Mouse (Mus musculus) heart, postnatal 14 days (tissue): Measurements from ENCODE around the gene Gm20388. TPM values are rescaled to one million over a fixed set of nuclear protein-coding genes. Genes with fewer than 3 reads are reported as not detected.

Experiments
- DNase-seq, 2 experiments: peaks; one replicate each; pipeline ENCODE4 v3.0.0; 2021 to 2022
- intact Hi-C: fragments of 180-260 bp; cut with DNase I; formaldehyde crosslinking; loops from one replicate; pipeline ENCODE4 v1.15.1; 2025
- total RNA-seq, 2 experiments: library from RNA; stranded (reverse); gene quantifications; 2 replicates each; pipeline ENCODE4 v1.2.3; 2021

Gm20388 gene
- total RNA-seq, 2 experiments from 2014 or later, result 0.24 TPM; not detected in 1

DNA sequence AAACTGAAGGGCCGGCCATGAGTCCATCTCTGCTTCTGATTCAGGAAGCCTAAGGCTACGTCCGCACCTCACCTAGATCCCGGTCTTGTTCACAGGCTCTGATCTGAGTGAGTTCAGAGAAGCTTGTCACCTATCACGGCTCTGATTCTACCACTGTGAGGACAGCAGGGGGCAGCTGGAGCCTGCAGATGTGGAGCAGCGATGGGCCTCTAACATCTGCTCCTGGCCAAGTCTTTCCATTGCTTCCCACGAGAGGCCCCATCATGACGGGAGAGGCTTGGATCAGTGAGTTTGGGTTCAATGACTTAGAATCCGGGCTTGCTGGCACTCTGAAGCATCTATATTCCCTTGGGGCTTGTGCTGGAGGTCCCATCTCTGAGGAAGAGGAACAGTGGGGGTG lies 1963.4 kb downstream of the Gm20388 start:
- peak; percentile 65 to 76 for DNase-seq
- intact Hi-C loops, result loop anchor here (1.0 kb wide), 2 partner anchors 35 to 51 kb away; no protein-coding TSS in a partner anchor

DNA sequence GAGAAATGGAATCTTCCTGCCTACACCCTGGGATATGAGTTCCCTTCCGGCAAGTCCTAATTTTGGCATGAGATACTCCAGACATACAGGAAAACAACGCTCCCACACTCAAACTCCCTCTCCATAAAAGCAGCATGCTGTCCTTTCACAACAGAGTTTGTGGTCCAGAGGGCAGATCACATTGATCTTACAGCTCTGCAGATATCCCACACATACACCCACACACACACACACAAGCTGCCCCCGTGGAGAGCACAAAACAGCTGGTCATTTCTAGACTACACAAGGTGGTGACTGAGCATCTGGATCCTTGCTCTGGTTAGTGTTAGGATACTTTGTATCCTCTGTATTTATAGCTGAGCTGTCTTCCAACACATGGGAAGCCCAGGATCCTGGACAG lies 1964.4 kb downstream of the Gm20388 start:
- no peak for DNase-seq
- intact Hi-C loops, result no loop called here

DNA sequence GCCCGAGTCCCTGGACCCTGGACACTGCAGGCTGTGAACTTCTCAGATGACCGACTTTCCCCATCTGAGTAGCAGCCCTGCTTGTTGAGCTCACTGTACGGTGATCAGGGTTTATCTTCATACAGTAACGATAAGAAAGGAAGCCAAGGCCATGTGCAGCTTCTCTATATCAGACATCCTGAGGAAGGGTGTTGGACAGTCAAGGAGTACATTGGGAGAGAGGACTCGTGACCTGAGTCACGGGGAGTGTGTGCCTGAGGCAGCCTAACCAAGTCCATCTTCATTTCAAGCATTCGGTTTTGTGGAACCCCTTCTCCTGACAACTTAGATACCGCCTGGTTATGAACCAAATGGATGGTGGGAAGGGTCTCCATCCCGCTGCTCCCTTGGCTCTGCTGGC lies 1964.9 kb downstream of the Gm20388 start:
- intact Hi-C loops, result no loop called here
- no peak for DNase-seq

DNA sequence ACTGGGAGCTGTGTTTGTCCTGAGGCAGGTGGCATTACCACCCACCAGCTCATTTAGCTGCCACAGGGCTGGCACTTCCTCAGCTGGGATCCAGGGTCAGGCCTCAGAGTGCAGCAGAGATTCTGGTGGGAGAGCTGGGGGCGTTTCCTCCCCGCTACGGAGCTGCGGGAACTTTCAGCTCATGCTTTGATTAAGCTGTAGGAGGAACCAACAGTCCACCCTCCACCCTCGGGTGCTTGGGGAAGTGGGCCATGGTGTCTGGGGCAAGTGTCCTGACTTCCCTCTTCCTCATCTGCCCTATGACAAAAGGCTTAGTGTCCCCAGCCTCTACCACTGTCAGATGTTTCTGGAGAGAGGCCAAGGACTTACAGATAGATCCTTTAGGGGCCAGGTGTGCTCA lies 1966.6 kb downstream of the Gm20388 start:
- intact Hi-C loops, result no loop called here
- DNase-seq, result no peak

DNA sequence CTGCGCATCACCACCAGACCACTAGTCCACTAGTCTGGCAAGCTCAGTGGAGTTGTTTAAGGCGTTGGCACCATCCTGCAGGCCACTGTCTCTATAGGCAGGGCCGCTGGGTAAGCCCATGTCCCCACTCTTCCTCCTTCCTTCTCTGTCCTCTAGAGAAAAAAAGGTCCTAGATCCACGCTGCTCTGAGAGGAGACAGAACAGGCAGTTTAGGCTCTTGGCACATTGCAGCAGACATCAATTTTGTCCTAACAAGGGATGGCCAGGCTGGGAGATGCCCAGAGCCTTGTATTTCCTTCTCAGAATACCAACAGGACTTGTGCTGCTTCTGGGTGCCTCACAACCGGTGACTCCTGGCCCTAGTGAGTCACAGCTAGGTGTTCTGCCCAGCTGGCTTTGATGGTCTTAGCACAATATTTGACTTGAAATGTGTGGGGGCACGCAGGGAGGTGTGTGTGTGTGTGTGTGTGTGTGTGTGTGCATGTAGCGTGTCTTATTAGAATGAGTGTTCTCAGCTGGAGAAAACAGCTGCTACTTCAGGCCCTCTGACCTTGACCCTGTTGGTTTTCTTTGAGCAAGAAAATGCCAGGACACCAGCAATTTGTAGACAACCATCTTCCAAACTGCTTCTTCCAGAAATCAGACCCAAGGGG lies 1967.3 kb downstream of the Gm20388 start:
- no peak for DNase-seq

DNA sequence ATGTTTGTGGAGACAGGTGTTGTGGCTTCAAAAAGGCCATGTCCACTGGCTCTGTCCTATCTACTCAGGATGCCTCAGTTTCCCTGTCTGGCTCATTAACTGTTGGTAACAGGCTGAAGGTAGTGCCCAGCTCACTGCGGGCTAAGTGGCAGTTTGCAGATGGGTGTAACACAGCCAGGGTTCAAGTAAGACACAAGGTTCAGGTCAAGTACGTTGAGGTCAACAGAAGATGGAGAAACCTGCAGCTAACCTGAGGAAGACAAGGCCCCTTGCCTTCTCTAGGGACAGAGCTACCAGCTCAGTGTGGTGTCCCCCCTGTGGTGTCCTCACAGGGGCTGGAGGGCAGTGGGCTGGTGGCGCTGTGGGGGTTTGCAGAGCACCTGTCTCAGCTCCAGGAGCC lies 1969.1 kb downstream of the Gm20388 start:
- DNase-seq, result no peak
- intact Hi-C loops, result no loop called here

More for the DNA sequence above, 1967.3 kb downstream of the Gm20388 start:
- intact Hi-C loops, result no loop called here

DNA sequence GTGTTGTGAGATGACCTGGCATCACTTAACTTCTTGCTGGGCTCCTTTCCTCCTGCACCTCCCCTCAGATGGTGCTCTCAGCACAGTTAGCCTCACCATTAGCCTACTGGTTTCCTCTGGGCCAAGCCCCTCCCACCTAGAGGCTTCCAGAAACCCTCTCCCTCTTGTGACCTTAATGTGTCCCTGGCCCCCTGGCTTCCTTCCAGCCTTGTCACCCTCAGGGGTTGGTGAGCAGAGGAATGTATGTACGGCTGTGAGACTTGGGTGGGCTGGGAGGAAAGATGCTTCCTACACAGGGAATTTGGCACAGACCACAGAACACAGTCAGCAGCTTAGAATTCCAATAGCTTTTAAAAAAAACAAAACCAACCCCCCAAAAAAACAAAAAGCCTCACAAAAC lies 1970.2 kb downstream of the Gm20388 start:
- peak in 1 of 2 experiments; percentile 23 for DNase-seq
- intact Hi-C loops, result no loop called here

DNA sequence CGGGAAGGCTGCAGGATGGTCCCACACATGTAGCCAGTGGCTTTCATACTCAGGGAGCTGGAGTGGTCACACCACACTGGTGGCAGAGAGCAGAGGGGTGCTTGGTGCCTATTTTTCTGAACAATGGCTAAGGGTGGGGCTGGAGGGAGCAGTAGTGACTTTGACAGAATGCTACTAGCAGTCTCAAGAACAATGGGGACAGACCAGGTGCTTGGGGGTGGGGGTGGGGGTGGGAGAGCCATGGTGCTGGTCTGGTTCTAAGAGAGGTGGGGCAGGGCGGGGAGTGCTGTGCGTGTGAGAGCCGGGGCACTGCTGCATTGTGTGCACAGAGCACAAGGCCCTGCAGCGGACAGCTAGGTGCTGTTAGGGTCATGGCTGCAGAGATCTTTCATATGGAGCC lies 1971.3 kb downstream of the Gm20388 start:
- intact Hi-C loops, result no loop called here
- no peak for DNase-seq

DNA sequence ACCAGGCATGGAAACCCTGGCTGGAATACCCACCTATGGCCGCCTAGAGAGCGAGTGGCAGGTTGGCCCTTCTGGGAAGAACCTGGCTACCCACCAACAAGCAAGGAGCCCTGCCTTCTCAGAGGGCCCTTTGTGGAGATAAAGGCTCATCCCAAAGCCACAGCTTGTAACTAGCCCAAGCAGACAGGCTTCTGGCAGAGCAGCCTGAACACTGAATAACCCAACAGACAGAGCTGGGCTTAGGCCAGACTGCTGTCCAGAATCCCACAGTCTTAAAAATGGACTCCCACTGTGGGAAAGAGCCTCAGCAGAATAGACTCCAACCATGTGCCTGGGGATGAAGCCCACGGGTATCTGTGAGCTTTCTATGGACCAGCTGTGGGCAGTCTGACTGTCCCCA lies 1973.5 kb downstream of the Gm20388 start:
- intact Hi-C loops, result no loop called here
- DNase-seq, result no peak

DNA sequence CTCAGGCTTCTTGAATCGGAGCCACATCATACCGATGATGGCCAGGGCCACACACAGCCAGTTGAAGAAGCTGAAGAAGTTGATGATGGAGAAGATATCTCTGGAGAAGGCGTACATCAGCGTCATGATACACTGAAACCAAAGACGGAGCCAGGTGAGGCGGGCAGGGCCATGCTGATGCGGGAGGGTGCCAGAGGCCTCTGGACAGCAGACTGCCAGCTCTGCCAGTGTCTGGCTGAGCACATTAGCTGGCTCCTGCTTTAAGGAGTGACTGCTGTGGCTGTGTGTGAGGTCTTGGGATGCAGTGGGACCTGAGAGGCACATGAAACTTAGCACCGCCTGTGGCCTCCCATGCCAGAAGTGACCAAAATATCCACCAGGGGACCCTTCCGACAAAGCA lies 1974.4 kb downstream of the Gm20388 start:
- no peak for DNase-seq
- intact Hi-C loops, result no loop called here

DNA sequence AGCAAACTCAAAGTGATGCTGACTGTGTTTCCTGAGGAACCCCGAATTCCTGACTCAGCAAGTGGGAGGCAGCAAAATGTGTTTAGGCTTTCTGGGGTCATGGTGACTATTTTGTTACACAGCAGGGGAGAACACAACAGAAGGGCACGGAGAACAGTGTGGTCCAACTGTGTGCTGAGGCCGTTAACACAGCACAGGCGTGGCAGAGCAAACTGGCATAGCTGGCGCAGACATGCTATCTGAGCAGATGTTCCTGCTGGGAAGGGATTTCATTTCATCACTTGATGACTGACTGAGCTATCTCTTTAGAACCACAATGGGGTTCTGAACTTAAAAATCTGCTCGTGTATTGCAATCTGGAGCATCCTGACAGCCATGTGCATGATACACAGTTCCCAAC lies 1974.8 kb downstream of the Gm20388 start:
- no peak for DNase-seq
- intact Hi-C loops, result no loop called here

DNA sequence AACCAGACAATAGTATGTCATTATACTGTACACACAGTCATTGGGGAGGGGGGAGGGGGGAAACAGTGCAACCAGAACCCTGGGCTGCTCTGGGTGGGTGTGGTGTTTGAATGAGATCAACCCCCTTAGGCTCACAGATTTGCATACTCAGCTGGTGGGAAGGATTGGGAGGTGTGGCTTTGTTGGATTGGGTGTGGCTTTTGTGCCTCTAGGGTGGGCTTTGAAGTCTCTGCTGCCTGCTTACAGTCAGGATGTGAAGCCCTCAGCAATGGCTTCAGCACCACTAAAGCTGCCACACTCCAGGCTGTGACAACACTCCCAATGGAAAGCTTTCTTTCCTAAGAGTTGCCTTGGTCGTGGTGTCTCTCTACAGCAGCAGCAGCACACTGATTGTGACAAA lies 1976.9 kb downstream of the Gm20388 start:
- no peak for DNase-seq
- intact Hi-C loops, result no loop called here

DNA sequence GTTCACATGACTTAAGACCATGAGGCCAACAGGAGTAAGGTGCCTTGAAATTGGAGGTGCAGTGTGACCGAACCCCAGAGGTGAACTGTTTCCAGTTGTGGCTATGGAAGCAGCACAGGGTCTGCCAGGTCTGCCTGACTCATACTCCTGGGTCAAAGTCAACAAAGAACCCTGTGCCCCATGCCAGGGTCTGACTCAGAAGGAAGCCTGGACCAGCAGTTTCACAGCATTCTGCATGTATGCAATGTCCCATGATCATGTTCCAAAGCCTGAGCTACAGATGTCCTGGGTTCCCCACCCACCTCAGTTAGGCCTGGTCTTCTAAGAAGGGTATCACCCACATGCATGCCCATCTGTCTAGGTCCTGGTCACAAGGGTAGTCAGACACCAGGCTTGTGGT lies 1978.7 kb downstream of the Gm20388 start:
- intact Hi-C loops, result no loop called here
- no peak for DNase-seq

DNA sequence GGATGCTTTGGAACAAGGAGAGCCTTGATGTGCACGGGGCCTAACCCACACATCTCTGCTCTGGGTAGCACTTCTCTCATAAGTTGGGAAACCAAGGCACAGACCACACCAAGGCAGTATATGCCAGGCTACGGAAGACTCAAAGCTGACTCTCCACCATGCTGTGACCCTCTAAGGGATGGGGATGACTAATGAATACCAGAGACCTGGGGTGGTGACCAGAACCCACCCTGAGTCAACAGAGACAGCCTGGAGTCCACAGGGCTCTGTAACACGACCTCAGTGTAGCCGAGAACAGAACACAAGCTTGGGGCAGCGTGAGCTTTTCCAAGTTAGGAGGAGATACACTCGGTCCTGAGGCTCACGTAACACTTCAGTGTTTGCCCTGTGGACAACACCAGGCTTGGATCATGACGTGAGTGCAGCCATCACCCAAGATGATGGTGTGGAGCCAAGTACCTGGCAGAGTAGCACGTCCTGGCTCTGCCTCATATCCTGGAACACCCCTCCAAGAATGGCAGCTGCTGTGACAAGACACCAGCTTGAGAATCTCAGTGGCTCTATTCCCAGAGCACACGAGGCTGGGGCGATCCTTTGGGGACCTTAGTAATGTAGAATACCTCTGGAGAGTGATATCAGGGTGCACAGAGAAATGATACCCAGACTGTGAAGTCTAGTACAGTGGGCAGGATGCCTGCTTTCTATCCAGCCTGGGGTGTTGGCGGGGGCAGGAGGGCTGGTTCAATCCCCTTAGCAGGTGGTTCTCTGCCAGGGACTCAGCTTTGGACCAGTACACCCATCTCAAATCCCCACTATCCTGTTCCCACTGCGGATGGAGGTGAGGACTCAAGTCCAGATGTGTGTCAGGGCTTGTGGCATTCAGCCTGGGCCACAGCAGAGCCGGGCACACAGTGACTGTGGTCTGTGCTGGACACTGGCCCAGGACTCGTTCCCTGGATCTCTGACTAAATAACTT lies 1979.5 kb downstream of the Gm20388 start:
- DNase-seq, result no peak
- intact Hi-C loops, result no loop called here

DNA sequence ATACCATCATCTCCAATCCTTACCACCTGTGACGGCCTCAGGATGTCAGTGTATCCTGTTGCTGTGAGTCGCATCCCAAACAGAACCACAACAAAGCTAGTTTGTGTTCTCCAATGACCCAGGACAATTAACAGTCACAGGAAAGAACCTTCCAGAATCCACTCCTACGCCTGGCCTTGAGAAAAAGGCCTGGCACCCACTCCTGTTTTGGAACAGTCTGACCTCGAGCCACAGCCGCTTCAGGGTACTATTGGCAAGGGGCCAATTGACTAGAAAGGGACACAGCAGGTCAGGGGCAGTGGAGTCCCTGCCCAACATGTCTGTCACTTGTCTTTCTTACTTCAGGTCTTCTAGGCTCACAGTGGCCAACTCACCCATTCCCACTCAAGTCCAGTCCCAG lies 1982.2 kb downstream of the Gm20388 start:
- DNase-seq, result no peak
- intact Hi-C loops, result no loop called here

DNA sequence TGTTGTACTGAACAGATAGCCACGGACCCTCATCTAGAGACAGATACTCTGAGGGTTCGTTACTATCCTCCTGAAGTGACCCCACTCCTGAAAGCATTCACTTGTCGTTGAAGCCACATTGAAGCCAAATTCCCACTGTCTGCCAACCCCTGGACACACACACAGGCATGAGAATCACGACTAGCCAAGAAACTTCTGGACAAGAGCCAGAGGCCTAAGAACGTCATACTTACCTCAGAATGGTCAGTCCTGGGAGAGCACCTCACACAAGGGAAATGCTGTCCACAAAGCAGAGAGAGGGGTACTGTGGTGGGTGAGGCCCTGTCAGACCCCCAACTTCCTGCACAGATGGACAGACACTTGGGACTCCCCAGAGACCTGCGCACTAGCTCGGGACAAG lies 1985.3 kb downstream of the Gm20388 start:
- DNase-seq, result no peak
- intact Hi-C loops, result no loop called here

DNA sequence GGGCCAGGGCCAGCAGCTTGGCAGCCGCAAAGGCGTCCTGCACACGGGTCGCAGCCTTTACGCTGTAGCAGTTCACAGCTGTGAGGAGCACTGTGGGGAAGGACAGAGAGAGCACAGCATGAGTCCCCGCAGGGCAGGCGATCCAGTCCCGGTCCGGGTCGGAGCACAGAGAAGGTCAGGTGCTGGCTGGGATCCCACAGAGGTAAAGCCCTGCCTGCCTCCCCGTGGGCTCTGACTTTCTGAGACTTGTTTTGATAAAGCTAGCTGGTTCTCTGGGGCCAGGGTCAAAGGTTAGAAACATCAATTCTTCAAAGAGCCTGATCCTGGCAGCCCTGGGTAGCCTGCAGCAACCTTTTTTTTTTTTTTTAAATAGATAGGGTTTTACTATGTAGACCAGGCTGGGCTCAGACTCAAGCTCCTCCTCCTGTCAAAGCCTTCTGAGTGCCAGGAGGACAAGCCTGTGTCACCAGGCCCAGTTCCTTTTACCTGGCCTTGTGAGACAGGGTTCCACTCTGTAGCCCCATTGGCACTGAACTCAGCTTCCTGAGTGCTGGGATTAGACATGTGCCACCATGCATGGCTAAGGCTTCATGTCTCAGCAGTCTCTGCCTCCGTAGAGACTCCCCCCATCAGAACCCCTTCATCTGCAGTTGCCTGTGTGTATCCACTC lies 1986.0 kb downstream of the Gm20388 start:
- DNase-seq, result no peak
- intact Hi-C loops, result no loop called here

DNA sequence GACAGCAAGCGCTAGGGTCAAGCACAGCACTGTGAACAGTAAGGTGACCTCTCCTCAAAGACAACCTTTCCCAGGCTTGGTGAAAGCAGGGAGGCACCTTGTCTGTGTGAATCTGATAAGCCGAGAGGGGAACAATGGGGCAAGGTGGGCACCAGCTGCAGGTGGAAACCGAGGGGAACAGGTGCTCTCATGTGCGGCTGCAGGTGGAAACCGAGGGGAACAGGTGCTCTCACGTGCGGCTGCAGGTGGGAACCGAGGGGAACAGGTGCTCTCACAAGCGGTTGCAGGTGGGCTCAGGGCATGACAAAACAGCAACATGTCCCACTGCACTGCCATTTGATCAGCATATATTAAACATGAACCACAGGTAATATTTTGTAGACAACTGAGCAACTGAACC lies 1986.6 kb downstream of the Gm20388 start:
- intact Hi-C loops, result no loop called here
- DNase-seq, result no peak

DNA sequence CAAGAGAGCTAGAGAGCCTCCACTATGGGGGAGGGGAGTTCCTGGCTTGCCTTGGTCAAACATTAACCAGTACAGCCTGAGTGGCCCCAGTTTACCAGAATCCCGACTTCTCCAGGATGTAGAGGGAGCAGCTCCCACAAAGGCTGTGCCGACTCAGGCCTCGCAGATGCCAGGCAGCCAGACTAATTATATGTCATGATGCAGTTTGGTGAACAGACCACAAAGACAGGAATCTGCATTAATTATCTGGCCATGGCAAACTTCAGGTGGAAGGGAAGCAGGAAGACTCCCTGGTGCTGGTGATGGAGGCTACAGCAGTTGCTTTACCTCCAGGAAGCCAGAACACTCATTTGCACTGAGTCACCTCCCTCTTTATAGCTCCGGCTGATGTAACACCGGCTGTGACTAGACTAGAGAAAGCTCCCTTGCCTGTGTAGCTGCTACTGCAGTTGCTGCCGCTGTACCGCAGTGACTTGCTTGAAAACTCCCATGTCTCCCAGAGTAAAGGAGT lies 1987.3 kb downstream of the Gm20388 start:
- no peak for DNase-seq
- intact Hi-C loops, result no loop called here

DNA sequence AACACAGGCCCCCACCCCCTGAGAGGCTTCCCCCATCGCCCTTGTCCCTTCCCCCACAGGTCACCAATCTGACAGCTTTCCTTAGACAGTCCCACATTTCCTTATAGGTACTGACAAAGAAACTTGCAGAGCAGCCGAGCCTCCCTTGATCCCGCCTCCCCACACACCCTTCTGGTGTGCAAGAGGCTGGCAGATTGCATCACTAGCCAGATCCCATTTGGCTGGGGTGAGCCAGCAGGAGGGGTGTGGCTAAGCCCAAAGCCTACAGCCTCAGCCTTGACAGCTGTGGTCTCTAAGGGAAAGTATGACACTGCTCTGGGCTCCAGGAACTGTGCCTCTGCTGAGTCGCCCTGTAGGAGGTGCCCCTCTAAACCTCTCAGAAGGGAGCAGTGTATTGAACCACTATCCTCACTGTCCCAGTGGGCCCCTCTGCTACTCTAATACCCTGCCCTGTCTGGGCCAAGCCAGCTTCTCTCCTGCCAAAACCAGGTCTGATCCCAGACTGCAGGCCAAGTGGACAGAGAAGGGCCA lies 1987.8 kb downstream of the Gm20388 start:
- peak; percentile 68 to 72 for DNase-seq
- intact Hi-C loops, result no loop called here
